Comparison of ENCODE assay signal across 10 mouse cellular contexts in genomic region chr13:71506777-71507176, GRCm38 (mm10).
DNase-seq lines count a peak whose midpoint lies in the region; ATAC-seq lines count a peak whose summit lies in the region.
"Had no signal": no experiment of that assay in that cellular context is flagged by ENCODE, and none has a peak within 500 bp of the region (broad histone marks: within the 10 kb centered on the region; RNA-seq: fewer than 3 reads in every experiment).

No protein-coding gene starts in this region.

- H3K9ac ChIP-seq in heart, embryonic 16.5 days (ENCODE audit: low read length), result no peak overlapping the region
- no peak overlapping the region for H3K9ac ChIP-seq in hindbrain, embryonic 11.5 days (ENCODE audit: low read depth, low read length)
- no peak overlapping the region for H3K9ac ChIP-seq in neural tube, embryonic 14.5 days (replicated peaks; ENCODE audit: low read depth, low read length)
- H3K9ac ChIP-seq: liver, postnatal 0 days had no signal

- intact Hi-C loops in heart, postnatal 10 days (cut with DNase I), result no loop called here

- H3K36me3 ChIP-seq in heart, embryonic 16.5 days (ENCODE audit: control insufficient read depth, insufficient read depth), result no peaks in the 10 kb centered on the region
- H3K36me3 ChIP-seq in hindbrain, embryonic 11.5 days (ENCODE audit: control insufficient read depth, insufficient read depth, low read length), result no peaks in the 10 kb centered on the region
- H3K36me3 ChIP-seq in neural tube, embryonic 14.5 days (ENCODE audit: control insufficient read depth, insufficient read depth, low read length), result no peaks in the 10 kb centered on the region

- no peak for DNase-seq in heart, postnatal 10 days
- peak; percentile 2 for DNase-seq in retina, postnatal 1 day
- DNase-seq in retina, embryonic 14.5 days (ENCODE audit: low spot score), result no peak
- DNase-seq in hindbrain, embryonic 11.5 days (ENCODE audit: low spot score), result peak; percentile 10
- no peak for DNase-seq in layer of hippocampus, postnatal 10 days (ENCODE audit: low spot score in 2 of 2)
- DNase-seq: heart, adult 2 months; liver, postnatal 0 days had no signal

- WGBS in heart, embryonic 16.5 days, result 27% methylated on average over 7 of the region's 7 CpGs
- WGBS in hindbrain, embryonic 11.5 days, result 33% methylated on average over 7 of the region's 7 CpGs
- 29% methylated on average over 7 of the region's 7 CpGs for WGBS in neural tube, embryonic 14.5 days

- no peaks in the 10 kb centered on the region for H3K9me3 ChIP-seq in heart, embryonic 16.5 days (replicated peaks; ENCODE audit: control insufficient read depth, low read length)
- no peaks in the 10 kb centered on the region for H3K9me3 ChIP-seq in hindbrain, embryonic 11.5 days (ENCODE audit: control insufficient read depth, low read length)
- H3K9me3 ChIP-seq in neural tube, embryonic 14.5 days (ENCODE audit: control insufficient read depth, low read length), result no peaks in the 10 kb centered on the region

- no peak overlapping the region for H3K4me3 ChIP-seq in heart, embryonic 16.5 days (ENCODE audit: low read length)
- H3K4me3 ChIP-seq in hindbrain, embryonic 11.5 days (ENCODE audit: low read depth, low read length), result no peak overlapping the region
- H3K4me3 ChIP-seq in neural tube, embryonic 14.5 days (ENCODE audit: low read depth, low read length), result no peak overlapping the region
- H3K4me3 ChIP-seq: heart, adult 2 months had no signal

- no peak for ATAC-seq in heart, embryonic 16.5 days (replicated peaks; ENCODE audit: extremely low read depth, insufficient read depth, low FRiP score)
- ATAC-seq in hindbrain, embryonic 11.5 days (ENCODE audit: low FRiP score), result no peak
- ATAC-seq in neural tube, embryonic 14.5 days (ENCODE audit: low read depth), result no peak
- ATAC-seq: liver, postnatal 0 days had no signal

- H3K4me2 ChIP-seq in heart, embryonic 16.5 days (ENCODE audit: low read depth, low read length), result 0 out of 2 replicates have a peak overlapping the region, but pooled peaks have one; percentile 38
- H3K4me2 ChIP-seq in hindbrain, embryonic 11.5 days (replicated peaks; ENCODE audit: low read depth, low read length), result peak overlapping the region; percentile 19; the same call in 1 of the 2 replicates
- peak overlapping the region; percentile 37; the same call in 1 of the 2 replicates for H3K4me2 ChIP-seq in neural tube, embryonic 14.5 days (ENCODE audit: low read depth, low read length)

- peaks cover 2% of the 10 kb centered on the region; the same call in 1 of the 2 replicates for H3K4me1 ChIP-seq in heart, embryonic 16.5 days (ENCODE audit: control insufficient read depth, insufficient read depth, low read length)
- peaks cover 5% of the 10 kb centered on the region; the same call in 1 of the 2 replicates for H3K4me1 ChIP-seq in hindbrain, embryonic 11.5 days (replicated peaks; ENCODE audit: control insufficient read depth, insufficient read depth, low read length)
- H3K4me1 ChIP-seq in neural tube, embryonic 14.5 days (ENCODE audit: control insufficient read depth, insufficient read depth, low read length), result peaks cover 3% of the 10 kb centered on the region; the same call in 1 of the 2 replicates

- H3K27me3 ChIP-seq in heart, embryonic 16.5 days (ENCODE audit: control insufficient read depth, insufficient read depth, low read length), result no peaks in the 10 kb centered on the region
- H3K27me3 ChIP-seq in hindbrain, embryonic 11.5 days (ENCODE audit: control insufficient read depth, insufficient read depth, low read length), result 0 out of 2 replicates have a peak, but pooled peaks cover 2% of the 10 kb centered on the region
- H3K27me3 ChIP-seq in neural tube, embryonic 14.5 days (ENCODE audit: control insufficient read depth, insufficient read depth, low read length), result no peaks in the 10 kb centered on the region
- H3K27me3 ChIP-seq: CH12.LX had no signal

- H3K27ac ChIP-seq in heart, embryonic 16.5 days (ENCODE audit: low read length), result no peak overlapping the region
- no peak overlapping the region for H3K27ac ChIP-seq in hindbrain, embryonic 11.5 days (ENCODE audit: low read depth, low read length)
- H3K27ac ChIP-seq in neural tube, embryonic 14.5 days (ENCODE audit: low read depth, low read length), result peak overlapping the region; percentile 52; the same call in 1 of the 2 replicates
- H3K27ac ChIP-seq: heart, adult 2 months had no signal

Comparison
In these comparisons a context has a peak if more than half of its experiments do, and no peak if none do; other contexts are left out.
1. DNase-seq: peak in retina, postnatal 1 day (single experiment) and hindbrain, embryonic 11.5 days (single experiment); none in heart, postnatal 10 days (0 of 2), retina, embryonic 14.5 days (single experiment) and layer of hippocampus, postnatal 10 days (0 of 2).
2. Peak in every context shown above with its lines, with median percentiles within 50 percentile points of each other: H3K4me2 ChIP-seq.